Mouse (Mus musculus) liver, embryonic 14.5 days (tissue): Measurements from ENCODE around the gene Ccdc171. TPM values are rescaled to one million over a fixed set of nuclear protein-coding genes. Genes with fewer than 3 reads are reported as not detected.

ENCODE experiments used
- ATAC-seq: fragments of 200-750 bp; cut with Nextera tagmentation; 2 replicates; pipeline ENCODE4 v1.8.0; 2017; ENCODE audit warnings: moderate number of reproducible peaks, mild to moderate bottlenecking, moderate library complexity; ENCODE audit not compliant: insufficient read depth
- DNase-seq, 3 experiments: peaks; one replicate each; pipeline ENCODE4 v3.0.0-alpha.2; 2012 to 2013; ENCODE audit warnings: low read depth in 3 of 3, low spot score in 3 of 3
- H3K27ac ChIP-seq: fragments of 300-500 bp; sonication (generic); 2 replicates; pipeline ENCODE4 v1.5.1; 2014; ENCODE audit warnings: moderate library complexity, mild to moderate bottlenecking, control low read depth, inconsistent platforms
- H3K27me3 ChIP-seq: fragments of 300-500 bp; sonication (generic); 2 replicates; pipeline ENCODE4 v1.6.1; 2014; ENCODE audit warnings: mild to moderate bottlenecking, low read length, moderate library complexity; ENCODE audit not compliant: control insufficient read depth, insufficient read depth
- H3K36me3 ChIP-seq: fragments of 300-500 bp; sonication (generic); replicated peaks from 2 replicates; pipeline ENCODE4 v1.6.1; 2014; ENCODE audit warnings: low read depth; ENCODE audit not compliant: control insufficient read depth, insufficient read depth
- H3K4me1 ChIP-seq, 2 experiments: fragments of 200-500 bp in 1 of 2; fragments of 300-500 bp in 1 of 2; sonication (generic) in 1 of 2; replicated peaks; 2 replicates each; pipeline ENCODE4 v1.6.1; 2012 to 2014; ENCODE audit warnings: antibody characterized with exemption in 1 of 2, inconsistent platforms in 1 of 2, low read length in 1 of 2; ENCODE audit not compliant: control insufficient read depth in 2 of 2, insufficient read depth in 2 of 2
- H3K4me2 ChIP-seq: fragments of 300-500 bp; sonication (generic); 2 replicates; pipeline ENCODE4 v1.6.1; 2014; ENCODE audit warnings: low read depth, mild to moderate bottlenecking, control low read depth, moderate library complexity
- H3K4me3 ChIP-seq, 2 experiments: fragments of 200-500 bp in 1 of 2; fragments of 300-500 bp in 1 of 2; sonication (generic) in 1 of 2; 2 replicates each; pipeline ENCODE4 v1.5.1; 2012 to 2014; ENCODE audit warnings: low read depth in 2 of 2, low read length in 2 of 2, mild to moderate bottlenecking in 2 of 2, control low read depth in 1 of 2, inconsistent platforms in 1 of 2, moderate library complexity in 1 of 2; ENCODE audit not compliant: insufficient read depth in 1 of 2
- H3K9ac ChIP-seq: fragments of 300-500 bp; sonication (generic); replicated peaks from 2 replicates; pipeline ENCODE4 v1.6.1; 2014; ENCODE audit warnings: mild to moderate bottlenecking, control low read depth, moderate library complexity
- H3K9me3 ChIP-seq: fragments of 300-500 bp; sonication (generic); 2 replicates; pipeline ENCODE4 v1.6.1; 2016; ENCODE audit warnings: low read length, mixed read lengths; ENCODE audit not compliant: control insufficient read depth
- CTCF ChIP-seq: IDR thresholded peaks from 2 replicates; pipeline ENCODE4 v1.5.1; 2016; ENCODE audit warnings: antibody characterized with exemption, low read depth, control low read depth
- EP300 ChIP-seq: IDR thresholded peaks from 2 replicates; pipeline ENCODE4 v1.6.1; 2016; ENCODE audit warnings: antibody characterized with exemption, low read depth
- WGBS: fragments of 180-500 bp; shearing (Covaris S2); extraction: QIAGEN DNeasy Blood & Tissue Kit; methylation state at CpG from one replicate; pipeline ENCODE4 v1.1.7; 2014; ENCODE audit not compliant: insufficient replicate concordance; 5-methylcytosine and 5-hydroxymethylcytosine counted together
- polyA plus RNA-seq, 2 experiments: library from polyadenylated mRNA; depleted of rRNA in 1 of 2; stranded (reverse) in 1 of 2; unstranded in 1 of 2; fragments of >200 nt; fragmentation: Nextera tagmentation in 1 of 2; extraction: Ambion mirVana in 1 of 2; gene quantifications; 2 replicates each; pipeline versions ENCODE4 v1.2.1 to v1.2.3; 2012 to 2014

Ccdc171 gene
- polyA plus RNA-seq, 2 experiments: 0.77 to 0.89 TPM

DNA sequence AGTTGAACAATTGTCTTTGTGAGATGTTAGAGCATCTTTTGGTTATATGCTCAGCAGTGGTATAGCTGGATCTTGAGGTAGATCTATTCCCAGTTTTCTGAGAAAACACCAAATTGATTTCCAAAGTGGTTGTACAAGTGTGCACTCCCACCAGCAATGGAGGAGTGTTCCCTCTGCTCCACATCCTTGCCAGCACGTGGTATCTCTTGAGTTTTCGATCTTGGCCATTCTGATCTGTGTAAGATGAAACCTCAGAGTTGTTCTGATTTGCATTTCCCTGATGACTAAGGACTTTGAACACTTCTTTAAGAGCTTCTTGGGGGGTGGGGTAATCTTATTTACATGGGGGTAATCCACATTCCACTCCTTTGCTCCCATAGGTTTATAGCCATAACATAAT lies 15.7 kb upstream of the Ccdc171 start:
- H3K4me1 ChIP-seq: no peaks in the 10 kb centered on the region
- ATAC-seq (no peak), DNase-seq (no peak)
- no peaks in the 10 kb centered on the region for H3K36me3 ChIP-seq
- no peaks in the 10 kb centered on the region for H3K27me3 ChIP-seq
- no peak overlapping the region for H3K4me3 ChIP-seq
- H3K4me2 ChIP-seq: no peak overlapping the region
- H3K27ac ChIP-seq: no peak overlapping the region
- no peaks in the 10 kb centered on the region for H3K9me3 ChIP-seq
- WGBS: 31% methylated on average over 2 of the region's 2 CpGs
- TF ChIP-seq EP300: no peak
- TF ChIP-seq CTCF: no peak
- H3K9ac ChIP-seq: no peak overlapping the region

GRCm38 (mm10) chr4:83511083-83511482 lies 14.3 kb upstream of the Ccdc171 start:
- DNase-seq: no peak
- no peak for ATAC-seq
- no peak overlapping the region for H3K4me3 ChIP-seq
- no peaks in the 10 kb centered on the region for H3K27me3 ChIP-seq
- 69% methylated on average over 8 of the region's 8 CpGs for WGBS
- TF ChIP-seq CTCF (no peak), EP300 (no peak)
- no peaks in the 10 kb centered on the region for H3K36me3 ChIP-seq
- no peaks in the 10 kb centered on the region for H3K9me3 ChIP-seq
- H3K4me2 ChIP-seq: no peak overlapping the region
- no peak overlapping the region for H3K27ac ChIP-seq
- no peak overlapping the region for H3K9ac ChIP-seq
- H3K4me1 ChIP-seq: no peaks in the 10 kb centered on the region

DNA sequence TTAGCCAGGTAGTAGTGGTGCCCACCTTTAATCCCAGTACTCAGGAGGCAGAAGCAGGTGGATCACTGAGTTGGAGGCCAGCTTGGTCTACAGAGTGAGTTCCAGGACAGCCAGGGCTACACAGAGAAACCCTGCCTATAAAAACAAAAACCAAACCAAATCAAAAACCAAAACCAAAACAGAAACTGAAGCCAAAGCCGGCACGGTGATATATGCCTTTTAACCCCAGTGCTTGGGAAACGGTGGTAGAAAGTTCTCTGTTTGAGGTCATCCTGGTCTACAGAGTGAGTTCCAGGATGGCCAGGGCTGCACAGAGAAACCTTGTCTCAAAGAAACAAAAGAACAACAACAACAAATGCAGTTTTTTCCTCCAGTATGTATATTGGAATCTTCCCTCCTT lies 13.1 kb upstream of the Ccdc171 start:
- Histone ChIP-seq H3K4me1 (no peaks in the 10 kb centered on the region), H3K4me2 (no peak overlapping the region), H3K36me3 (no peaks in the 10 kb centered on the region), H3K4me3 (no peak overlapping the region), H3K27me3 (no peaks in the 10 kb centered on the region), H3K9me3 (no peaks in the 10 kb centered on the region), H3K9ac (no peak overlapping the region), H3K27ac (no peak overlapping the region)
- no peak for TF ChIP-seq CTCF
- ATAC-seq: no peak
- DNase-seq: no peak
- 63% methylated on average over 3 of the region's 3 CpGs for WGBS

DNA sequence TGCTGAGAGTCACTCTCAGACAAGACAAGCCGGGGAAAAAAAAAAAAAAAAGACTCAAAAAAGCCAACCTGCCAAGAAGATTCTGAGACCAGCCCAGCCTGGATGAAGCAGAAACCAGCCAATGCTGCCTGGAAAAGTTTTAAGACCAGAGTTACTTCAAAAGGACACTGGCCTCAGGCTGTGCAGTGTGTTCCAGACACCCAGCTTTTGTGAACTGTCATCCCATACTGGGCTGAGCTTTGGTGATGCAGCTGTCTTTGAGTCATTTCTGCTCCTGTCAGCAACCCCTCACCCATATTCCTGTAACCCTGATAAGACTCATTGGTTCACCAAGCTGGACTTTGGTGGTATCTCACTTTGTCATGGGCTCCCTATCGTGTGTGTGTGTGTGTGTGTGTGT lies 12.7 kb upstream of the Ccdc171 start:
- no peak for TF ChIP-seq CTCF
- no peak for TF ChIP-seq EP300
- ATAC-seq: no peak
- Histone ChIP-seq H3K4me1 (no peaks in the 10 kb centered on the region), H3K9me3 (no peaks in the 10 kb centered on the region), H3K27me3 (no peaks in the 10 kb centered on the region), H3K9ac (no peak overlapping the region), H3K4me2 (no peak overlapping the region), H3K27ac (no peak overlapping the region), H3K4me3 (no peak overlapping the region), H3K36me3 (no peaks in the 10 kb centered on the region)
- WGBS: 29% methylated on average over 2 of the region's 2 CpGs
- DNase-seq: no peak

DNA sequence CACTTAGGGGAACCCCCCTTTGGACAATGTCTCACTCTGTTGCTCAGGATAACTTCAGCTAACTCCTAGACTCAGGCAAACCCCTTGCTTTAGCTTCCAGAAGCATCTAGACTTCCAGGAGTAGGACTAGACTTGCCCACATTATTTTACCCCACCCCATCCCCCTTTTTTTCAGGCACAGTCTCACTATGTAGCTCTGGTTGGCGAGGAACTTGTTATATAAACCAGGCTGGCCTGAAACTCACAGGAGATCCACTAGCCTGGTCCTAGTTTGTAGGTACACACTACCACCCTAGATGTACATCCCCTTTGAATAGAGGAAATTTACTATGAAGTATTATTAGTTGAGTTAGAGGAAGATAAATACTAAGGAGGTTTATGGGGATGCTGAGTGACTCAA lies 11.2 kb upstream of the Ccdc171 start:
- Histone ChIP-seq H3K27ac (no peak overlapping the region), H3K27me3 (no peaks in the 10 kb centered on the region), H3K9me3 (no peaks in the 10 kb centered on the region), H3K36me3 (no peaks in the 10 kb centered on the region), H3K4me2 (no peak overlapping the region), H3K4me3 (no peak overlapping the region), H3K9ac (no peak overlapping the region), H3K4me1 (no peaks in the 10 kb centered on the region)
- no peak for TF ChIP-seq EP300
- TF ChIP-seq CTCF: no peak
- WGBS: 58% methylated on average over 1 of the region's 1 CpGs
- no peak for DNase-seq
- ATAC-seq: no peak
